Mouse (Mus musculus) hindbrain, embryonic 10.5 days (tissue): ENCODE measurements around the gene Serpina1c. TPM values are rescaled to one million over a fixed set of nuclear protein-coding genes. Genes with fewer than 3 reads are reported as not detected.
"Not testable (repeated sequence)": the region's sequence is repeated elsewhere in the genome, so short reads cannot be mapped to it uniquely, and the experiment has no call there.

Source experiments
- DNase-seq: peaks from one replicate; pipeline ENCODE4 v3.0.0-alpha.2; 2017; ENCODE audit warnings: low spot score
- H3K27ac ChIP-seq: fragments of 300-500 bp; sonication (generic); 2 replicates; pipeline ENCODE4 v1.5.1; 2016; ENCODE audit warnings: mild to moderate bottlenecking, moderate library complexity
- H3K27me3 ChIP-seq: fragments of 300-500 bp; sonication (generic); 2 replicates; pipeline ENCODE4 v1.6.1; 2016; ENCODE audit warnings: mild to moderate bottlenecking; ENCODE audit not compliant: poor library complexity, insufficient read depth, severe bottlenecking
- H3K36me3 ChIP-seq: fragments of 300-500 bp; sonication (generic); 2 replicates; pipeline ENCODE4 v1.6.1; 2016; ENCODE audit warnings: mild to moderate bottlenecking, moderate library complexity
- H3K4me1 ChIP-seq: fragments of 300-500 bp; sonication (generic); replicated peaks from 2 replicates; pipeline ENCODE4 v1.6.1; 2016; ENCODE audit warnings: mild to moderate bottlenecking
- H3K4me3 ChIP-seq: fragments of 300-500 bp; sonication (generic); 2 replicates; pipeline ENCODE4 v1.5.1; 2016; ENCODE audit warnings: mild to moderate bottlenecking, moderate library complexity
- H3K9me3 ChIP-seq: fragments of 300-500 bp; sonication (generic); 2 replicates; pipeline ENCODE4 v1.6.1; 2016; ENCODE audit warnings: mild to moderate bottlenecking, moderate library complexity
- WGBS: fragments of 180-500 bp; shearing (Covaris S2); methylation state at CpG from one replicate; pipeline ENCODE4 v1.1.7; 2016; 5-methylcytosine and 5-hydroxymethylcytosine counted together
- polyA plus RNA-seq: library from polyadenylated mRNA; unstranded; fragments of >200 nt; fragmentation: Nextera tagmentation; extraction: Ambion mirVana; gene quantifications from 2 replicates; pipeline ENCODE4 v1.2.1, GENCODE M21; 2016

Gene Serpina1c
- polyA plus RNA-seq = not detected in 2 replicates

DNA sequence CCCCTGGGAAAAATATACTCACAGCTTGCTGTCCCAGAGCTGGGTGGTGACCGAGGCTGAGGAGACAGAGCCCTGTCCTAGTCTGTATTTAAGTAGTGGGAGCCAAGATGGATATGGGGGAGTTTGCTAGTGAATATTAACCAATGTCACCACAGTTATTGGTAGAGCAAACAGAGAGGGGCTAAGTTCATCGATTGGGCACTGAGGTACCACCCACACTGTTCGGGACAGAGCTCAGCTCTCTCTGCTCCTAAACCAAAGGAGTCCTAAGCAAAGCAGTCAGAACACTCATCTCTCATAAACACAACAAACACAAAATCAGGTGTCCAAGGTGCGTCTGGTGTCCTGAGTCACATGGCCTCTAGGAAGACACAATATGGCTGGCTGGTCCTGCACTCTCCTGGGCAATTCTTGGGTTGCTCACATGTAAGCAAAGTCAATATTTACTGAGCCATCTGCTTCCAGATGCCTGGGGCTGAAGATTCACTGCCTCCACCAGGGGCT is at the start of gene Serpina1c:
Gene Serpina1c, minus strand, starts transcription at position 51 of the 504 bp plus-strand sequence.
- H3K9me3 ChIP-seq = peaks cover 32% of the 10 kb centered on the region
- H3K27me3 ChIP-seq, DNase-seq, H3K4me1 ChIP-seq, H3K4me3 ChIP-seq, H3K36me3 ChIP-seq, H3K27ac ChIP-seq: not testable (repeated sequence)
- WGBS = 83% methylated on average over 4 of the region's 4 CpGs

DNA sequence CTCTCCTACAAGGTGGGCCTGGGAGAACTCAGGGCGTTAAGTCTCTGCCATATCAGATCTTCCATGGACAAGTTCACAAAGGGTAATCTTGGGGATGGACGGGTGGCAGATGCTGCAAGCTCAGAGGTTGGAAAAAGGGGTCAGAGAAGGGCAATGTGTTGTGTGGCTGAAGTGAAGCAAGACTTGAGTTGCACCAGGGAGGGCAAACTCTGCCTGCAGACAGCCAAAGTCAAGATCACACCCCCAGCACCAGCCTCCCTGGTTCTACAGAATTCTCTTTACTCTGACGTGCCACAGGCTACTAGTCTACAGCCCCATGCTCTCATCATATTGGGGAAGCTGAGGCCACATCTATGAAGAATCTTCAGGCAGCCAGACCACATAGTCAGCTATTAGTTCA is 48.3 kb upstream of the Serpina1c start:
- peaks cover 17% of the 10 kb centered on the region for H3K9me3 ChIP-seq
- not testable (repeated sequence) for DNase-seq, H3K27me3 ChIP-seq, H3K36me3 ChIP-seq, H3K4me1 ChIP-seq, H3K4me3 ChIP-seq, H3K27ac ChIP-seq
- 70% methylated on average over 3 of the region's 3 CpGs for WGBS

DNA sequence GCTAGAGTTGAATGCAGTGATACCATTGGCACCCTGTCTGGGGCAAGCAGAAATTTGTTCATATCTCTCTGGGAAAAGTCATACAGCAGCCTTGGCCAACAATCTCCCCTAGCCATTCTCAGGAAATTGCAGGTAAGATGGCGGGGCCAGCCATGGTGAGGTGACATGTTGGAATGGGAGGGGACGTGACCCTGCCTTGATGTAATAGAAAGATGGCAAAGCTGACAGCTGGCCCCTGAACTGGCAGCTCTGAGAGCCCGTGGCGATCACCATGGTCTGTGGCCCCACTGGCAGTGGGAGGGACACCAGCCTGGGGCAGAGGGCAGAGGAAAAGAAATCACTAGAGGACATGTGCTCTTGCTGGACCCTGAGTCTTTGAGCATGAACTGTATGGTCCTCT is 41.6 kb upstream of the Serpina1c start:
- Histone ChIP-seq H3K27me3 (no peaks in the 10 kb centered on the region), H3K27ac (no peak overlapping the region), H3K4me3 (no peak overlapping the region), H3K36me3 (no peaks in the 10 kb centered on the region), H3K4me1 (no peaks in the 10 kb centered on the region), H3K9me3 (peaks cover 53% of the 10 kb centered on the region)
- DNase-seq = no peak
- 87% methylated on average over 4 of the region's 4 CpGs for WGBS

DNA sequence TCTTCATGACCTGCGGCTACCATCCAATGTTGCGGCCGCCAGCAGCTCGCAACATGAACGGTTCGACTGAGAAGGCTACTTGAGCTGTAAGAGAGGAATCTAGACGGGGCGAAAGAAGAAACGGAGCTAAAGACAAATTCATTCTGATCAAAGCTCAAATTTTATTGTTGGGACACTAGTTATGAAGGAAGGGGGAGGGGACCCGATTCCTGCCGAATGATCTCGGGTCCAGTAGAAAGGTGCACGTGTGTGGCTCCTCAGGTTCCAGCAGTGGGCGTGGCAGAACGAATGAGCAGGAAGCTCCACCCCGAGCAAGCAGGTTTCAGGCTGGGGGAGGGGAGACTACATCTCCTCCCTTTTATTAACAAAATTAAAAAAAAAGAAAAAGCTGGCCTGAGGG is 4.5 kb upstream of the Serpina1c start:
- DNase-seq = not testable (repeated sequence)
- 94% methylated on average over 13 of the region's 16 CpGs for WGBS
- H3K9me3 ChIP-seq = peaks cover 17% of the 10 kb centered on the region

DNA sequence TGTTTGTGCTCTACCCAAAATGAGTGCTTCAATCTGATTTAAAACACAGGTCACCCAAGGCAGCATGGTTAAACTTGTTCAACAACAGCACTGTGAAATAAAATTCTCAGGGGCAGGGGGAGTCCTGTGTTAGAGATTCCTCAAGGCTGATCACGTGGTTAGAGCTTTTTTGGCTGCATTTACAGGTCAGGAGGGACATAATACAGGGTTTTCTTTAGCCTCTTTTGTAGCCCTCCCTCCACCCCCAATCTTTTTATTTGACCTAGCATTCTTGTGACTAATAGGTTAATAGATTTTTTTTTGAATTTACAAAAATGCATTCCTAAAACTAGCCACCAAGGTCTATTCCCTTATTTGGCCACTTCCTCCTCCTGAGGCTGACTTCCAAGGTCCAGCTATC is 3.1 kb upstream of the Serpina1c start:
- 56% methylated on average over 1 of the region's 1 CpGs for WGBS
- H3K27ac ChIP-seq, DNase-seq, H3K4me3 ChIP-seq, H3K36me3 ChIP-seq, H3K27me3 ChIP-seq, H3K4me1 ChIP-seq: not testable (repeated sequence)
- H3K9me3 ChIP-seq = peaks cover 19% of the 10 kb centered on the region

More for the DNA sequence above, 4.5 kb upstream of the Serpina1c start:
- not testable (repeated sequence) for H3K4me1 ChIP-seq, H3K4me3 ChIP-seq, H3K36me3 ChIP-seq, H3K27ac ChIP-seq, H3K27me3 ChIP-seq

DNA sequence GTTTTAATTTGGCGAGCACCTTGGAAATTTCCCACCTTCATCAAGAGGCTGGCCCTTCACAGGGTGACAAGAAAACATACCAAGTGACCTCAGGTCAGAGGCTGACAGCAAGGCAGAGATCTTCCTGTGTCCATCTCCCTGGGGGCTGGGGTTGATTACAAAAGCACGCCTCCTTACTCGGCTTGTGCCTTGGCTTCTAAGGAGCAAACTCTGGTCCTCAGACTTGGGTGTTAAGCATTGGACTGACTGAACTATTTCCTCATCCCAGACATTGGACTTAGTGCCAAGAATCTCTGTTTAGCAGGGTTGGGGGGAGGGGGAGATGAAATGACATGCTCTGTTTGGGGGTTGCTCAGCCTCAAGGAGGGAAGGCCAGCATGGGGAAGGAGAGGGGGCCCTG is 2.8 kb downstream of the Serpina1c start:
- not testable (repeated sequence) for H3K4me1 ChIP-seq, H3K27ac ChIP-seq, H3K4me3 ChIP-seq, H3K36me3 ChIP-seq, H3K27me3 ChIP-seq, DNase-seq
- WGBS = 94% methylated on average over 3 of the region's 3 CpGs
- H3K9me3 ChIP-seq = peaks cover 31% of the 10 kb centered on the region

DNA sequence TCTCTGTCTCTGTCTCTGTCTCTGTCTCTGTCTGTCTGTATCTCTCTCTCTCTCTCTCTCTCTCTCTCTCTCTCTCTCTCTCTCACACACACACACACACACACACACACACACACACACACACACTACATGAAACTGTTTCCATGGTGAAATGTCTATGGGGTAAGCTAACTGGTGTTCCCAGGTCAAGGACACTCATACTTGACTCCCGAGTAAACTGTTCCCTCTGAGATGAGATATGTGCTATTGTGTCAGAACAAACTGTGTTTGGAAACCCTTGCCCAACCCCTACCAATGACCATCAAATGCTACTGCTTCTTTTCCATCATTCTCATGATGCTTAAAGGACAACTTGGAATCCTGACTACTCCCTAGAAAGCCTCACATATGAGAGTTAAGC is 37.8 kb downstream of the Serpina1c start:
- WGBS = 97% methylated on average over 1 of the region's 1 CpGs
- not testable (repeated sequence) for H3K36me3 ChIP-seq, DNase-seq, H3K4me1 ChIP-seq, H3K27me3 ChIP-seq, H3K27ac ChIP-seq, H3K4me3 ChIP-seq
- peaks cover 39% of the 10 kb centered on the region for H3K9me3 ChIP-seq

DNA sequence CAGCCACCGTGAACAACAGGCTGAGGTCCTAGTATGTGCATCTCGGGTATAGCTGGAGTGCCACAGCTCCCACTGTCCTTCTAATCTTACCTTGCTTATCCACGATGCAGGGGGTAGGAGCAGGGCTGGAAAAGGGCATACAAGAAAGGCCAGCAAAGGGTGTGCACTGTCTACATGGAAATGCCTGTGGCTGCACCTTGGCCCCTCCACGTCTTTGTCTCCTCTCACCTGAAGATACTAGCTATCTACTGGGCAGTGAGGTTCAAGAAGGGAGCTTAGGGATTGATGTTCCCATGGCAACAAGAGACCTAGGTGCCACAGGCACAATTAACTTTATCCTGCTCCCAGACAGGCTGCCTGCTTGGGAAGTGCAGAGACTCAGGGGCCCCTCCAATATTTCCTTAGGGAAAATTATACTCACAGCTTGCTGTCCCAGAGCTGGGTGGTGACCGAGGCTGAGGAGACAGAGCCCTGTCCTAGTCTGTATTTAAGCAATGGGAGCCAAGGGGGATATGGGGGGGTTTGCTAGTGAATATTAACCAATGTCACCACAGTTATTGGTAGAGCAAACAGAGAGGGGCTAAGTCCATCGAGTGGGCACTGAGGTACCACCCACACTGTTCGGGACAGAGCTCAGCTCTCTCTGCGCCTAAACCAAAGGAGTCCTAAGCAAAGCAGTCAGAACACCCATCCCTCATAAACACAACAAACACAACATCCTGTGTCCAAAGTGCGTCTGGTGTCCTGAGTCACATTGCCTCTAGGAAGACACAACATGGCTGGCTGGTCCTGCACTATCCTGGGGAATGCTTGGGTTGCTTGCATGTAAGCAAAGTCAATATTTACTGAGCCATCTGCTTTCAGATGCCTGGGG is 41.3 kb downstream of the Serpina1c start, which contains the start of gene Serpina1a:
Gene Serpina1a, minus strand, starts transcription at position 462 of the 874 bp plus-strand sequence.
- H3K27me3 ChIP-seq, H3K4me3 ChIP-seq, H3K36me3 ChIP-seq, H3K27ac ChIP-seq, DNase-seq, H3K4me1 ChIP-seq: not testable (repeated sequence)
- H3K9me3 ChIP-seq = peaks cover 43% of the 10 kb centered on the region
- WGBS = 84% methylated on average over 9 of the region's 9 CpGs

DNA sequence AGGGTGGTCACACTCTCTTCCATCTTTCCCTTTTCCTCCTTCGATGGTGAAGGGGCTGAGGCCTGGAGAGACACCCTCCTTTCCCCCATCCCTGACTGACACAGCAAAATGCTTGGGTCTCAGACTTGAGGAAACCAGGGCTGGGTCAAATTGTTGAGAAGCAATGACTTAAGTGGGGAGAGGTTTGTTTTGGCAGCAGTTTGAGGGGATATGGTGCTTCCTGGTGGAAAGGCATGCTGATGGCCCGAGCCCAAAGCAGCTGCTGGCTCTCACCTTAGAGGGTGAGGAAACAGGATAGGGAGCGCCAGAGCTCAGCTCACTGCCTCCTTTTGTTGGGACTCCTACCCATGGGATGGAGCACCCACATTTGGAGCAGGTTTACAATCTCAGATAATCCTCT is 43.7 kb downstream of the Serpina1c start:
- no peak for DNase-seq
- peaks cover 38% of the 10 kb centered on the region for H3K9me3 ChIP-seq
- no peaks in the 10 kb centered on the region for H3K36me3 ChIP-seq
- H3K27ac ChIP-seq = no peak overlapping the region
- 71% methylated on average over 3 of the region's 3 CpGs for WGBS
- H3K4me1 ChIP-seq = no peaks in the 10 kb centered on the region
- H3K27me3 ChIP-seq = no peaks in the 10 kb centered on the region
- H3K4me3 ChIP-seq = no peak overlapping the region

DNA sequence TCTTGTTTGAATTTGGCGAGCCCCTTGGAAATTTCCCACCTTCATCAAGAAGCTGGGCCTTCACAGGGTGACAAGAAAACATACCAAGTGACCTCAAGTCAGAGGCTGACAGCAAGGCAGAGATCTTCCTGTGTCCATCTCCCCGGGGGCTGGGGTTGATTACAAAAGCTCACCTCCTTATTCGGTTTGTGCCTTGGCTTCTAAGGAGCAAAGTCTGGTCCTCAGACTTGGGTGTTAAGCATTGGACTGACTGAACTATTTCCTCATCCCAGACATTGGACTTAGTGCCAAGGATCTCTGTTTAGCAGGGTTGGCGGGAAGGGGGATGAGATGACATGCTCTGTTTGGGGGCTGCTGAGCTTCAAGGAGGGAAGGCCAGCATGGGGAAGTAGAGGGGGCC is 44.1 kb downstream of the Serpina1c start:
- WGBS = 84% methylated on average over 3 of the region's 4 CpGs
- H3K27ac ChIP-seq, H3K36me3 ChIP-seq, H3K4me1 ChIP-seq, H3K27me3 ChIP-seq, H3K4me3 ChIP-seq, DNase-seq: not testable (repeated sequence)
- H3K9me3 ChIP-seq = peaks cover 36% of the 10 kb centered on the region

DNA sequence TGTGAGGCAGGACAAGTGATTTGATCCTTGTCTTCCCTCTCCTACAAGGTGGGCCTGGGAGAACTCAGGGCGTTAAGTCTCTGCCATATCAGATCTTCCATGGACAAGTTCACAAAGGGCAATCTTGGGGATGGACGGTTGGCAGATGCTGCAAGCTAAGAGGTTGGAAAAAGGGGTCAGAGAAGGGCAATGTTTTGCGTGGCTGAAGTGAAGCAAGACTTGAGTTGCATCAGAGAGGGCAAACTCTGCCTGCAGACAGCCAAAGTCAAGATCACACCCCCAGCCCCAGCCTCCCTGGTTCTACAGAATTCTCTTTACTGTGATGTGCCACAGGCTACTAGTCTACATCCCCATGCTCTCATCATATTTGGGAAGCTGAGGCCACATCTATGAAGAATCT is 45.1 kb downstream of the Serpina1c start:
- H3K27me3 ChIP-seq, H3K4me1 ChIP-seq, H3K4me3 ChIP-seq, DNase-seq, H3K27ac ChIP-seq, H3K36me3 ChIP-seq: not testable (repeated sequence)
- 72% methylated on average over 3 of the region's 3 CpGs for WGBS
- H3K9me3 ChIP-seq = peaks cover 29% of the 10 kb centered on the region

DNA sequence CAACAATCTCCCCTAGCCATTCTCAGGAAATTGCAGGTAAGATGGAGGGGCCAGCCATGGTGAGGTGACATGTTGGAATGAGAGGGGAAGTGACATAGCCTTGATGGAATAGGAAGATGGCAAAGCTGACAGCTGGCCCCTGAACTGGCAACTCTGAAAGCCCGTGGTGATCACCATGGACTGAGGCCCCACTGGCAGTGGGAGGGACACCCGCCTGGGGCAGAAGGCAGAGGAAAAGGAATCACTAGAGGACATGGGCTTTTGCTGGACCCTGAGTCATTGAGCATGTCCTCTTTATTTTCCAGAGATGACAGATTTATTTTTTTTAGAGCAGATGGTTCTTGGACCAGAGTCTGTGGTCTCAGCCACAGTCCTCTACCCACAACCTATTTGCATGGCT is 51.7 kb downstream of the Serpina1c start:
- WGBS = 85% methylated on average over 2 of the region's 2 CpGs
- not testable (repeated sequence) for H3K27ac ChIP-seq, H3K4me3 ChIP-seq, H3K36me3 ChIP-seq, H3K4me1 ChIP-seq, H3K27me3 ChIP-seq, DNase-seq
- H3K9me3 ChIP-seq = peaks cover 19% of the 10 kb centered on the region
